Mouse (Mus musculus) hematopoietic stem cell, adult 5-6 weeks (primary cell): Measurements from ENCODE around the gene Tmem179. TPM values are rescaled to one million over a fixed set of nuclear protein-coding genes. Genes with fewer than 3 reads are reported as not detected.

ENCODE experiments used
- total RNA-seq: library from RNA; stranded (forward); fragments of 172-1452, 232-1000 nt; gene quantifications from 2 replicates; pipeline ENCODE4 v1.2.3, GENCODE M21; 2017

Gene Tmem179
- total RNA-seq, 1 experiment from 2014 or later: not detected

Other genes with a start within 250 kb of the Tmem179 start
- not detected in 2 replicates for gene A530016L24Rik, start 27.3 kb downstream of the Tmem179 start, total RNA-seq
- 6.6 and 10.1 TPM in 2 replicates for gene Inf2, start 72.0 kb upstream of the Tmem179 start, total RNA-seq
- 38.0 and 49.7 TPM in 2 replicates for gene Adssl1, start 103.3 kb upstream of the Tmem179 start, total RNA-seq
- gene Siva1, start 127.9 kb upstream of the Tmem179 start, total RNA-seq: 146 and 161 TPM in 2 replicates
- gene Akt1, start 158.1 kb upstream of the Tmem179 start, total RNA-seq: 84.1 and 92.3 TPM in 2 replicates
- gene Zbtb42, start 162.1 kb upstream of the Tmem179 start, total RNA-seq: 2.5 and 2.9 TPM in 2 replicates
- 7.3 and 7.4 TPM in 2 replicates for gene Cep170b, start 203.7 kb upstream of the Tmem179 start, total RNA-seq
- gene Pld4, start 243.9 kb upstream of the Tmem179 start, total RNA-seq: 3.1 and 13.6 TPM in 2 replicates